Mouse (Mus musculus) midbrain, embryonic 14.5 days (tissue): Measurements from ENCODE around the gene Kcnj9. TPM values are rescaled to one million over a fixed set of nuclear protein-coding genes. Genes with fewer than 3 reads are reported as not detected.

Experiments
- ATAC-seq: fragments of 200-750 bp; cut with Nextera tagmentation; 2 replicates; pipeline ENCODE4 v1.8.0; 2017; ENCODE audit warnings: moderate number of reproducible peaks, moderate library complexity; ENCODE audit not compliant: low FRiP score, low TSS enrichment
- DNase-seq: peaks from one replicate; pipeline ENCODE4 v3.0.0-alpha.2; 2015
- H3K27ac ChIP-seq: fragments of 300-500 bp; sonication (generic); replicated peaks from 2 replicates; pipeline ENCODE4 v1.5.1; 2014; ENCODE audit warnings: mild to moderate bottlenecking, low read depth, low read length, moderate library complexity
- H3K27me3 ChIP-seq: fragments of 300-500 bp; sonication (generic); 2 replicates; pipeline ENCODE4 v1.6.1; 2014; ENCODE audit warnings: low read length, control low read depth, mixed read lengths; ENCODE audit not compliant: control insufficient read depth, insufficient read depth
- H3K36me3 ChIP-seq: fragments of 300-500 bp; sonication (generic); 2 replicates; pipeline ENCODE4 v1.6.1; 2014; ENCODE audit warnings: low read length, control low read depth; ENCODE audit not compliant: control insufficient read depth, insufficient read depth
- H3K4me1 ChIP-seq: fragments of 300-500 bp; sonication (generic); 2 replicates; pipeline ENCODE4 v1.6.1; 2014; ENCODE audit warnings: mild to moderate bottlenecking, antibody characterized with exemption, low read length, control low read depth; ENCODE audit not compliant: control insufficient read depth, insufficient read depth
- H3K4me2 ChIP-seq: fragments of 300-500 bp; sonication (generic); 2 replicates; pipeline ENCODE4 v1.6.1; 2014; ENCODE audit warnings: mild to moderate bottlenecking, low read length, moderate library complexity
- H3K4me3 ChIP-seq: fragments of 300-500 bp; sonication (generic); replicated peaks from 2 replicates; pipeline ENCODE4 v1.5.1; 2014; ENCODE audit warnings: low read depth, low read length
- H3K9ac ChIP-seq: fragments of 300-500 bp; sonication (generic); replicated peaks from 2 replicates; pipeline ENCODE4 v1.6.1; 2014; ENCODE audit warnings: mild to moderate bottlenecking, low read length, moderate library complexity
- H3K9me3 ChIP-seq: fragments of 300-500 bp; sonication (generic); 2 replicates; pipeline ENCODE4 v1.6.1; 2016; ENCODE audit warnings: low read length, control low read depth, mixed read lengths; ENCODE audit not compliant: control insufficient read depth
- WGBS: fragments of 180-500 bp; shearing (Covaris S2); extraction: QIAGEN DNeasy Blood & Tissue Kit; methylation state at CpG from one replicate; pipeline ENCODE4 v1.1.7; 2014; 5-methylcytosine and 5-hydroxymethylcytosine counted together
- polyA plus RNA-seq: library from polyadenylated mRNA; unstranded; fragments of >200 nt; fragmentation: Nextera tagmentation; extraction: Ambion mirVana; gene quantifications from 2 replicates; pipeline ENCODE4 v1.2.1, GENCODE M21; 2014

The Kcnj9 gene
- polyA plus RNA-seq, 1 experiment from 2014 or later, result 3.0 TPM

- ATAC-seq (no peak), DNase-seq (no peak)
- H3K27ac ChIP-seq, result no peak overlapping the region
- no peak overlapping the region for H3K9ac ChIP-seq
- no peak overlapping the region for H3K4me2 ChIP-seq
- peaks cover 16% of the 10 kb centered on the region; the same call in 1 of the 2 replicates for H3K4me1 ChIP-seq
- no peak overlapping the region for H3K4me3 ChIP-seq
- peaks cover 10% of the 10 kb centered on the region; the same call in 1 of the 2 replicates for H3K36me3 ChIP-seq
- 47% methylated on average over 13 of the region's 13 CpGs for WGBS
- peaks cover 13% of the 10 kb centered on the region for H3K27me3 ChIP-seq
- no peaks in the 10 kb centered on the region for H3K9me3 ChIP-seq
These were observed 6.4 kb downstream of the Kcnj9 start for GRCm38 (mm10) chr1:172322725-172323124.

- Histone ChIP-seq H3K4me2 (no peak overlapping the region), H3K36me3 (peaks cover 12% of the 10 kb centered on the region; the same call in 1 of the 2 replicates), H3K4me1 (peaks cover 13% of the 10 kb centered on the region; the same call in 1 of the 2 replicates), H3K4me3 (no peak overlapping the region), H3K9ac (no peak overlapping the region), H3K9me3 (no peaks in the 10 kb centered on the region), H3K27me3 (no peaks in the 10 kb centered on the region), H3K27ac (peak overlapping the region; percentile 61; the same call in 1 of the 2 replicates)
- DNase-seq (peak; percentile 50), ATAC-seq (peak; percentile 32; the same call in 1 of the 2 replicates)
- 23% methylated on average over 5 of the region's 5 CpGs for WGBS
These were observed 9.2 kb downstream of the Kcnj9 start for GRCm38 (mm10) chr1:172319921-172320411.

- Histone ChIP-seq H3K9ac (no peak overlapping the region), H3K4me1 (peaks cover 15% of the 10 kb centered on the region; the same call in 1 of the 2 replicates), H3K27ac (peak overlapping the region; percentile 61), H3K27me3 (no peaks in the 10 kb centered on the region), H3K9me3 (no peaks in the 10 kb centered on the region), H3K4me2 (no peak overlapping the region), H3K36me3 (peaks cover 12% of the 10 kb centered on the region; the same call in 1 of the 2 replicates), H3K4me3 (no peak overlapping the region)
- WGBS, result 78% methylated on average over 7 of the region's 7 CpGs
- ATAC-seq, result no peak
- DNase-seq, result no peak
These were observed 9.8 kb downstream of the Kcnj9 start for GRCm38 (mm10) chr1:172319346-172319745.

- Histone ChIP-seq H3K27ac (0 out of 2 replicates have a peak overlapping the region, but pooled peaks have one; percentile 32), H3K4me1 (peaks cover 18% of the 10 kb centered on the region), H3K36me3 (peaks cover 12% of the 10 kb centered on the region; the same call in 1 of the 2 replicates), H3K9me3 (no peaks in the 10 kb centered on the region), H3K4me3 (no peak overlapping the region), H3K27me3 (no peaks in the 10 kb centered on the region), H3K9ac (no peak overlapping the region), H3K4me2 (no peak overlapping the region)
- no peak for DNase-seq
- no peak for ATAC-seq
- 79% methylated on average over 19 of the region's 19 CpGs for WGBS
These were observed 10.6 kb downstream of the Kcnj9 start for GRCm38 (mm10) chr1:172318424-172319035.

GRCm38 (mm10) chr1:172317946-172318345, 11.2 kb downstream of the Kcnj9 start:
- H3K27ac ChIP-seq, result peak overlapping the region; percentile 32; the same call in 1 of the 2 replicates

GRCm38 (mm10) chr1:172317431-172317830, 11.7 kb downstream of the Kcnj9 start:
- no peak for DNase-seq
- H3K4me3 ChIP-seq, result no peak overlapping the region
- no peaks in the 10 kb centered on the region for H3K9me3 ChIP-seq
- no peaks in the 10 kb centered on the region for H3K27me3 ChIP-seq
- peaks cover 24% of the 10 kb centered on the region; the same call in 1 of the 2 replicates for H3K4me1 ChIP-seq
- H3K27ac ChIP-seq, result no peak overlapping the region; the same call in 1 of the 2 replicates
- ATAC-seq, result no peak
- H3K4me2 ChIP-seq, result no peak overlapping the region; the same call in 1 of the 2 replicates
- WGBS, result 60% methylated on average over 18 of the region's 18 CpGs
- peaks cover 12% of the 10 kb centered on the region; the same call in 1 of the 2 replicates for H3K36me3 ChIP-seq
- H3K9ac ChIP-seq, result no peak overlapping the region

More at GRCm38 (mm10) chr1:172317946-172318345, 11.2 kb downstream of the Kcnj9 start:
- DNase-seq, result no peak
- no peaks in the 10 kb centered on the region for H3K9me3 ChIP-seq
- H3K4me3 ChIP-seq, result no peak overlapping the region
- no peak overlapping the region for H3K4me2 ChIP-seq
- ATAC-seq, result no peak
- WGBS, result 58% methylated on average over 15 of the region's 15 CpGs
- H3K27me3 ChIP-seq, result no peaks in the 10 kb centered on the region
- H3K4me1 ChIP-seq, result peaks cover 20% of the 10 kb centered on the region
- no peak overlapping the region for H3K9ac ChIP-seq
- H3K36me3 ChIP-seq, result peaks cover 12% of the 10 kb centered on the region; the same call in 1 of the 2 replicates

- Histone ChIP-seq H3K27ac (peak overlapping the region; percentile 78), H3K9ac (no peak overlapping the region), H3K4me2 (peak overlapping the region; percentile 33), H3K36me3 (peaks cover 12% of the 10 kb centered on the region; the same call in 1 of the 2 replicates), H3K9me3 (no peaks in the 10 kb centered on the region), H3K27me3 (no peaks in the 10 kb centered on the region), H3K4me3 (no peak overlapping the region), H3K4me1 (peaks cover 36% of the 10 kb centered on the region)
- 24% methylated on average over 3 of the region's 3 CpGs for WGBS
- peak; percentile 65 for DNase-seq
- peak; percentile 37 for ATAC-seq
These were observed 14.2 kb downstream of the Kcnj9 start for GRCm38 (mm10) chr1:172314911-172315310.

- Histone ChIP-seq H3K9me3 (no peaks in the 10 kb centered on the region), H3K4me3 (peak overlapping the region; percentile 59; the same call in 1 of the 2 replicates), H3K36me3 (peaks cover 12% of the 10 kb centered on the region; the same call in 1 of the 2 replicates), H3K27ac (peak overlapping the region; percentile 67), H3K4me2 (peak overlapping the region; percentile 76), H3K4me1 (peaks cover 39% of the 10 kb centered on the region), H3K9ac (0 out of 2 replicates have a peak overlapping the region, but pooled peaks have one; percentile 6), H3K27me3 (no peaks in the 10 kb centered on the region)
- DNase-seq, result no peak
- ATAC-seq, result no peak
- WGBS, result 53% methylated on average over 10 of the region's 10 CpGs
These were observed 15.3 kb downstream of the Kcnj9 start for GRCm38 (mm10) chr1:172313613-172314411.
